Mouse (Mus musculus) heart, adult 9 months (tissue): Measurements from ENCODE around the gene Mdm2.

Experiments used
- DNase-seq, 2 experiments: peaks; one replicate each; pipeline ENCODE4 v3.0.0; 2022; ENCODE audit warnings: low spot score in 2 of 2

Gene Mdm2

DNA sequence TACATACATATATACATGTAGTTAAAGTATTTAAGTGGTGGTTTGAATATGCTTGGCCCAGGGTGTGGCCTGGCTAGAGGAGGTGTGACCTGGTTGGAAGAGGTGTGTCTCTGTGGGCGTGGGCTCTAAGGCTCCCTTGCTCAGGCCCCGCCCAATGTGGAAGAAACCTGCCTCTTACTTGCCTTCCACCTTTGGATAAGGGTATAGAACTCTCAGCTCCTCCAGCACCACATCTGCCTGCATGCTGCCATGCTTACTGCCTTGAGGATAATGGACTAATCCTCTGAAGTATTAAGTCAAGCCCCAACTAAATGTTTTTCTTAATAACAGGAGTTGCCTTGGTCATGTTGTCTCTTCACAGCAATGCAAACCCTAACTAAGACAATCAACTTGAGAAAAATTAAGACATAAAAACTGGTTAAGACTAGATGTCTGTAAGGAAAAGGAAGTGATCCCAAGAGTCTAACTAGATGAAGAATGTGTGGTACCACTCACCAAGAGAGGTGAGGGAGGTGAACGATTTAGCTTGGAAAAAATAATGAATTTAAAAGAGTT is 12.9 kb downstream of the Mdm2 start:
- DNase-seq = no peak

DNA sequence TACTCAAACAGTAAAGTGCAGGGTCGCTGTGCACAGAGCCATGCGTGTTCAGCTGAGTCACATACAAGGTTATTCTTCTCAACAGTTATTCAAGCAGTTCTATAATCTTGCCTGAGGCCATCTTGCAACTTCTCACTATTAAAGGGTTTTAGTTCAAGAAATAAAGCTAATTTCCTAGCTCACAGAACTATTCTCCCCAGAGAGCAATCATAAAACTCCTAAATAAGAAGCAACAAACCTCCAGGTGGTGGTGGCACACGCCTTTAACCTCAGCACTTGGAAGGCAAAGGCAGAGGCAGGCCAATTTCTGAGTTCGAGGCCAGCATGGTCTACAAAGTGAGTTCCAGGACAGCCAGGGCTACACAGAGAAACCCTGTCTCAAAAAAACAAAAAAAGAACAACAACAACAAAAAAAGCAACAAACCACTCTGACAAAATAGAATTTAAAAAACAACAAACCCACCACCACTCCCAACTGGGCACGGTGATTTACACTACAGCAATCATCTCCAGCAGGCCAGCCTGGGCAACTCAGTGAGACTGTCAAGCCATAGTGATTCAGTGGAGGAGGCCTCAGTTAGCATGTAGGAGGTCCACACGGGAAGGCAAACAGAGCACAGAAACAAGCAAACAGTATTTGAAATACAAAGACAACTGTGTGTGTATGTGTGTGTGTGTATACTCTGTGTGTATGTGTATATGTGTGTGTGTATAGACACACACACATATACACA is 13.6 kb downstream of the Mdm2 start:
- DNase-seq = no peak

GRCm38 (mm10) chr10:117696021-117696826 is 14.3 kb downstream of the Mdm2 start:
- no peak for DNase-seq

- DNase-seq = no peak
Measured at GRCm38 (mm10) chr10:117695605-117696004, 15.0 kb downstream of the Mdm2 start.

DNA sequence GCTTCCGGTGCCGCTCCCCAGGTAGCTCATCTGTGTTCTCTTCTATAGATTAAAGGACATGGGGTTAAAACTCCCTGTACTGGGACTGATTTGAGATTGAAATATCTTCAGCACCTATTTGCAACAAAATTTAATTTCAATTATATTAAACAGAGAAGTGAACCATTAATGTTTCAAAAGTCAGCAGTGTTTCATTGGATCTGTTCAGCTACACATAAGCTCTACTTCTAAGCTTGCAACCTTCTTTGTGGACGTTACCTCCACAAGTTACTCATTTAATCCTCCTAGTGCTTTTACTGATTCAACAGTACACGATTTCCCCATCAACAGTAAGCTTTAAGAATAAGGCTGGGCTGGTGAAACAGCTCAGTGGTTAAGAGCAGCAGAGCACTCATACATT is 15.5 kb downstream of the Mdm2 start:
- DNase-seq = no peak

DNA sequence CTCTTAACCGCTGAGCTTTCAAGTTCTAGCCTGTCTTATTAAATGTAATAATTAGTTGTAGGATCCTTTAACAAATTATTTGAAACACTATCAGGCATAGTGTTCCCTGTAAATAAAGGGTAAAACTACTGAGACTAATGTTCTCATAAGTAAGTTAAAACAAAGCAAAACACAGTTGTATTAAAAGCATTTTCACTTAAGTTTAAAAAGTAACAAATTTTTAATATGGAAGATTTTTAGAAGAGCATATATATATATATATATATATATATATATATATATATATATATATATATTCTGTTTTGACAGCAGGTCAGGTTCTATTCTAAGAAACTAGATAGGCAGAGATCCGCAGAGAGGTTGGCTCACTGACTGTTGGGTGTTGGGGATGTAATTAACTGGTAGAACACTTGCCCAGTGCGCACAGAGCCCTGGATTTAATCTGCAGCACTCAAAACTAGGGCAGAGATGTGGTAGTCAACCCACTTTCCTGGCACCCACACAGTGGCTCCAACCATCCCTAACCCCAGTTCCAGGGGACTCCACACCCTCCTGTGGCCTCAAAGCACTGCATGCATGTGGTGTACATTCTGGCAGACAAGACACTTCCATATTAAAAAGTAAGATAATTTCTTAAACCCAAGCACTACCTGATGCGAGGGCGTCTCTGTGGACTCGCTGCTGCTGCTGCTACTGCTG is 16.2 kb downstream of the Mdm2 start:
- DNase-seq = no peak

DNA sequence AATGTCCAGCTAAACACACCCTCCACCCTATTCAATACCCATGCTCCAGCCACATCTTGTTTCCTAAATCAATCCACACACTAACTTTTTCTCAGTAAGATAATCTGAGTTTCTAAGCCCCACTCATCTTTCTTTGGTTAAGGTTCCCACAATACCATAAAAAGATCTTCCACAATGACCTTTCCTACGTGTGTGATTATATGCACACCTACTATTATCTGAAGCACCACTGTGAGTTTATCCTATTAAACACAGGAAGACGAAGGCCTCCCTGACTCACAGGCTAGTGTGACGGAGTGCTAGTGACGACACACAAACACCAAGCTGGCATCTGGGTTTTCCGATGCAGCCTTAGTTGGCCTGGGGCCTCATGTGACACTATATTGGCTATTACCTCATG is 17.6 kb downstream of the Mdm2 start:
- no peak for DNase-seq

DNA sequence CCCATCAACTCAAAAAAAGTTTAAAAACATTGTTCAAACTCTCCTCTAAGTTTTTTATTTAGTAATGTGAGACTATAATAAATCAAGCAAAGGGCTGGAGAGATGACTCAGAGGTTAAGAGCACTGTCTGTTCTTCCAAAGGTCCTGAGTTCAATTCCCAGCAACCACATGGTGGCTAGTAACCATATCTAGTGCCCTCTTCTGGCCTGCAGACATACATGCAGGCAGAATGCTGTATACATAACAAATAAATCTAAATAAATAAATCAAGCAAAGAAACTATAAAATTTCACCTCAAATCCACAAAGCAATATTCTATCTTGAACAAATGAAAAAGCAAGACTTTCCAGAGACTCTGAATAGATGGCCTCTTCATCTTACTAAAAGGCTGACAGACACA is 18.4 kb downstream of the Mdm2 start:
- no peak for DNase-seq

DNA sequence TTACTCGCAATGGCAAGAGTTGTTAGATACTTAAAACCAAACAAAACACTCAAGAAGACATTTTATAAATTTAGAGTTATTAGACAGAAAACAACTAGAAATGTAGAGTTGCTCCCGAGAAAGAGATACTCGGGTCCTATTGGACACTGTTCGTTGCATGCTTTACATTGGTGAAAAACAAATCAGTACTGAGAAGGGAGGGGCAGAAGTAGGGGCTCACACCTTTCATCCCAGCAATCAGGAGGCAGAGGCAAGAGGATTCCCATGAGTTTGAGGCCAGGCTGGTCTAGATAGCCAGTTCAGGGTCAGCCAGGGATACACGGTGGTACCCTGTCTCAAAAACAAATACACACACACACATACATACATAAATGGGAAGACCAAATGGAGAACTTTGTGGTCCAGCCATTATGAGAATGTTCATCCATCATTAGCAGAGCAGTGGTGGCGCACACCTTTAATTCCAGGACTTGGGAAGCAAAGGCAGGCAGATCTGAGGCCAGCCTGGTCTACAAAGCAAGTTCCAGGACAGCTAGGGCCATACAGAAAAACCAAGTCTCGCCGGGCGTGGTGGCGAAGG is 19.1 kb downstream of the Mdm2 start:
- DNase-seq = no peak

GRCm38 (mm10) chr10:117690770-117691296 is 19.7 kb downstream of the Mdm2 start:
- DNase-seq = no peak

DNA sequence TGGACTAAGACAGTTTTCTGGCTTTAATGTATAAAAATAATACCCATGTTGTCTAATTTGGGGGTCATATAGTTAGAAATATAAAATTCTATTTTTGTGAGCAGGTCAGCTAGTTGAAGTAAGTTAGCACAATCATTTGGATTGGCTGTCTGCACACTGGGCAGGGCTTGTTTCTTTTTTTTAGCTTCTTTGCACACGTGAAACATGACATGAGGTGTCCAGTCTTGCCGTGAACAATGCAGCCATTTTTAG is 20.5 kb downstream of the Mdm2 start:
- no peak for DNase-seq

GRCm38 (mm10) chr10:117689297-117690100 is 21.1 kb downstream of the Mdm2 start:
- no peak for DNase-seq

- DNase-seq = no peak
Measured at GRCm38 (mm10) chr10:117688204-117689151, 22.1 kb downstream of the Mdm2 start.

DNA sequence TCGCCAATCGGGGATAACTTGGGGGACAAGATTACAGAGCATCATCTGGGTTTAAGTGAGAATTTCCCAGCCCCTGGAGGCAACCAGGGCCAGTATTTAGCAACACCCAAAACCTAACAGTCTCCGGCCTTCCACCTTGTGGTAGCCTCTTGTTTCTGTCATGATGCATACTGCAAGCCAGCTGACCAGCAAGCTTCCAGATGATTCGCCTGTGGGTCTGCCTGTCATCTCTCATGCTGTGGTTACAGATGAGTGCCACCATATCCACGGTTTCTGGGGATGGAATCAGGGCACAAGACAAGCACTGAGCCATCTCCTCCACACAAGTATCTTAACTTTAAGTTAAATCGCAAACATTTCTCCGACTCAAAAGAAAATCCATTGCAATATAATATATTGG is 23.0 kb downstream of the Mdm2 start:
- no peak for DNase-seq

DNA sequence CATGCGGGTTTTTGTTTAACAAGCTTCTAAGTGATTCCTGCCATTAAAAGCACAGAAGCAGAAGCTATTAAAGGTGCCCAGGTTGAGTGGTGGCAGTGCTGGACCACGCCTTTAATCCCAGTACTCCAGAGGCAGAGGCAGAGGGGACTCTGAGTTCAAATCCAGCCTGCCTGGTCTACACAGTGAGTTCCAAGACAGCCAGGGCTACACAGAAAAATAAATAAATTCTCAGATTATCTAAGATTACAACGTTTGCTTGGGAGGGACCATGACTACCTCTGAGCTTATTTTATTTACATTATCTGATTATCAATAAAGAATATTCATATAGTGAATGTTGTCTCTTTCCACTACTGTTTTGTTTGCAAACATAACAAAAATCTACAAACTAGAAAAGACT is 23.5 kb downstream of the Mdm2 start:
- no peak for DNase-seq

GRCm38 (mm10) chr10:117685849-117686591 is 24.5 kb downstream of the Mdm2 start:
- DNase-seq = no peak

- DNase-seq = no peak
Measured at GRCm38 (mm10) chr10:117685171-117685848, 25.2 kb downstream of the Mdm2 start.

- no peak for DNase-seq
Measured at GRCm38 (mm10) chr10:117684298-117685170, 26.0 kb downstream of the Mdm2 start.
